Mouse (Mus musculus) embryonic facial prominence, embryonic 15.5 days (tissue): ENCODE measurements around the gene Dhps. TPM values are rescaled to one million over a fixed set of nuclear protein-coding genes. Genes with fewer than 3 reads are reported as not detected.

ENCODE experiments used
- microRNA-seq: library from miRNA; unstranded; fragments of <30 nt; microRNA quantifications from one replicate; pipeline ENCODE4, GENCODE M21; 2016; ENCODE audit warnings: borderline number of aligned reads
- polyA plus RNA-seq: library from polyadenylated mRNA; unstranded; fragments of >200 nt; fragmentation: Nextera tagmentation; extraction: Ambion mirVana; gene quantifications from 2 replicates; pipeline ENCODE4 v1.2.1, GENCODE M21; 2015

The Dhps gene
- polyA plus RNA-seq, 1 experiment from 2014 or later, result 57.9 TPM

Small RNAs within 50 kb of the gene (microRNA-seq; reads per million reads assigned to microRNA genes)
- 6.2 reads per million, percentile 24 among the genes with 10 or more reads in this experiment for gene Gm23388
- not detected for gene Mir7070

Other genes starting within 250 kb of the Dhps start
- 8.4 and 8.9 TPM in 2 replicates for gene Dand5, start 248.9 kb upstream of the Dhps start, polyA plus RNA-seq
- 46.5 TPM in 2 replicates for gene Gadd45gip1, start 240.2 kb upstream of the Dhps start, polyA plus RNA-seq
- 104 and 110 TPM in 2 replicates for gene Rad23a, start 231.1 kb upstream of the Dhps start, polyA plus RNA-seq
- gene Calr, start 224.8 kb upstream of the Dhps start, polyA plus RNA-seq, result 975 and 998 TPM in 2 replicates
- gene Farsa, start 214.8 kb upstream of the Dhps start, polyA plus RNA-seq, result 94.5 and 99.8 TPM in 2 replicates
- 68.0 and 72.9 TPM in 2 replicates for gene Syce2, start 199.6 kb upstream of the Dhps start, polyA plus RNA-seq
- gene Gcdh, start 177.8 kb upstream of the Dhps start, polyA plus RNA-seq, result 29.4 and 32.2 TPM in 2 replicates
- 1.3 and 1.6 TPM in 2 replicates for gene Klf1, start 169.8 kb upstream of the Dhps start, polyA plus RNA-seq
- 20.0 and 22.4 TPM in 2 replicates for gene Dnase2a, start 163.2 kb upstream of the Dhps start, polyA plus RNA-seq
- 1.9 and 2.2 TPM in 2 replicates for gene Mast1, start 134.4 kb upstream of the Dhps start, polyA plus RNA-seq
- 0.27 TPM in 1 of 2 replicates, not detected in the other for gene Rtbdn, start 124.8 kb upstream of the Dhps start, polyA plus RNA-seq
- gene Gm49661, start 102.3 kb upstream of the Dhps start, polyA plus RNA-seq, result not detected in 2 replicates
- 705 and 717 TPM in 2 replicates for gene Prdx2, start 102.2 kb upstream of the Dhps start, polyA plus RNA-seq
- 94.9 and 99.1 TPM in 2 replicates for gene Rnaseh2a, start 102.0 kb upstream of the Dhps start, polyA plus RNA-seq
- gene Junb, start 93.0 kb upstream of the Dhps start, polyA plus RNA-seq, result 38.0 and 40.5 TPM in 2 replicates
- gene Hook2, start 81.2 kb upstream of the Dhps start, polyA plus RNA-seq, result 27.2 and 30.6 TPM in 2 replicates
- 0.93 and 2.0 TPM in 2 replicates for gene Best2, start 57.2 kb upstream of the Dhps start, polyA plus RNA-seq
- 117 and 119 TPM in 2 replicates for gene Asna1, start 46.5 kb upstream of the Dhps start, polyA plus RNA-seq
- 114 and 117 TPM in 2 replicates for gene Trir, start 44.9 kb upstream of the Dhps start, polyA plus RNA-seq
- gene Tnpo2, start 34.8 kb upstream of the Dhps start, polyA plus RNA-seq, result 31.4 and 32.9 TPM in 2 replicates
- gene Fbxw9, start 11.7 kb upstream of the Dhps start, polyA plus RNA-seq, result 32.6 and 37.4 TPM in 2 replicates
- 0.65 and 0.88 TPM in 2 replicates for gene Gm5741, start 3.8 kb upstream of the Dhps start, polyA plus RNA-seq
- gene Wdr83os, start 9.0 kb downstream of the Dhps start, polyA plus RNA-seq, result 123 and 127 TPM in 2 replicates
- gene Wdr83, start 9.5 kb downstream of the Dhps start, polyA plus RNA-seq, result 42.0 and 43.7 TPM in 2 replicates
- gene Man2b1, start 11.5 kb downstream of the Dhps start, polyA plus RNA-seq, result 35.7 and 39.5 TPM in 2 replicates
- gene Zfp791, start 51.3 kb downstream of the Dhps start, polyA plus RNA-seq, result 3.2 TPM in 2 replicates
- not detected in 2 replicates for gene Cks1brt, start 80.2 kb downstream of the Dhps start, polyA plus RNA-seq
- not detected in 2 replicates for gene Olfr371, start 154.2 kb downstream of the Dhps start, polyA plus RNA-seq
- gene Orc6, start 227.9 kb downstream of the Dhps start, polyA plus RNA-seq, result 85.7 and 89.4 TPM in 2 replicates
- 120 and 128 TPM in 2 replicates for gene Vps35, start 228.0 kb downstream of the Dhps start, polyA plus RNA-seq